Mouse (Mus musculus) ovary, adult 18-20 months (tissue): ENCODE results near the gene Mkrn1.
A peak's percentile ranks its signal among the peaks of the same experiment; 100 is the strongest.
"Not testable (repeated sequence)": the region's sequence is repeated elsewhere in the genome, so short reads cannot be mapped to it uniquely, and the experiment has no call there.

Source experiments
- DNase-seq: peaks from one replicate; pipeline ENCODE4 v3.0.0; 2022; ENCODE audit warnings: low spot score, mixed read lengths

The Mkrn1 gene

DNA sequence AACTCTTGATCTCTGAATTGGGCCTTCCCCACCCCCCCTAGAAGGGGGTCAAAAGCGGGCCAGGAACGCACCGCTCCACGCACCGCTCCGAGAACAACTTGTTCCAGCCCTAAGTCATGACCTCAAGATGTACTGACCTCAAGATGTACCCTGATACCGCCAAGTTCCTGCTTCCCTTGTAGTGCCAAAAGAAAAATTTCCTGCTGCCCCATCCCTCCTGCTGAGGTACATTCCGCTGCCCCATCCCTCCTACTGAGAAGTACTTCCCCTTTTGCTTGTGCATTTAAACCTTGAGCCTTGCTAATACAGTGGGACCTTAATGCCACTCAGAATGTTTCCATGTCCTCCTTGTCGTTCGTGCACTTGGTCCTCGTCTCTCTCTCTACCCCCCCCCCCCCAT lies 10.5 kb upstream of the Mkrn1 start:
- no peak for DNase-seq

DNA sequence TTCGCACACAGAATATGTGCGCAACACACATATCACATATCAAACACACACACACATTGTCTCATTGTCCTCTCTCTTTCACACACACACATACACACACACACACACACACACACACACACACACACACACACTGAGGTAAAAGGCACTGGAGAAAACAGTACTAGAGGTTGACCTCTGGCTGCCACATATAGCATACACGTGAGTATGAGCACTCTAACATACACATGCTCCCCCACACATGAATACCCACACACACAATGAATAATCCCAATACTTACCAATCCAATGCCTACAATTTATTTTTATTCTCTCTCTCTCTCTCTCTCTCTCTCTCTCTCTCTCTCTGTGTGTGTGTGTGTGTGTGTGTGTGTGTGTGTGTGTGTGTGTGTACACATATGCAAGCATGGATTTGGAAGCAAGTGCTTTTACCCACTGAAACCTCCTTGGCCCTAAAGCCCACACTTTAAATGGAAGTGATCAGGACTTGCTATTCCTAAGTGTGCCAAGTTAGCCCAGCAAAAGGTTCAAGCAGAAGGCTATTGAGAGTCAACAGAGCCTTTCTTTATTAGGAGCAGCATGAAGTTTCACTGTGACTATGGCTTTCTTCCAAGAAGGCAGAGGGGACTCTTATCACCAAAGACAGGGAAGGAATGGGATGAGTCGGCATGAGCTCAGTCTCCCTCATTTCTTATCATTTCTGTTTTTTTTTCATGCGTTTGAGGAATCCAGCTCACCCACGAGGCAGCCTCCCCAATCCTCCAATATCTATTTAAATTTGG lies 8.9 kb upstream of the Mkrn1 start:
- peak; percentile 26 for DNase-seq

DNA sequence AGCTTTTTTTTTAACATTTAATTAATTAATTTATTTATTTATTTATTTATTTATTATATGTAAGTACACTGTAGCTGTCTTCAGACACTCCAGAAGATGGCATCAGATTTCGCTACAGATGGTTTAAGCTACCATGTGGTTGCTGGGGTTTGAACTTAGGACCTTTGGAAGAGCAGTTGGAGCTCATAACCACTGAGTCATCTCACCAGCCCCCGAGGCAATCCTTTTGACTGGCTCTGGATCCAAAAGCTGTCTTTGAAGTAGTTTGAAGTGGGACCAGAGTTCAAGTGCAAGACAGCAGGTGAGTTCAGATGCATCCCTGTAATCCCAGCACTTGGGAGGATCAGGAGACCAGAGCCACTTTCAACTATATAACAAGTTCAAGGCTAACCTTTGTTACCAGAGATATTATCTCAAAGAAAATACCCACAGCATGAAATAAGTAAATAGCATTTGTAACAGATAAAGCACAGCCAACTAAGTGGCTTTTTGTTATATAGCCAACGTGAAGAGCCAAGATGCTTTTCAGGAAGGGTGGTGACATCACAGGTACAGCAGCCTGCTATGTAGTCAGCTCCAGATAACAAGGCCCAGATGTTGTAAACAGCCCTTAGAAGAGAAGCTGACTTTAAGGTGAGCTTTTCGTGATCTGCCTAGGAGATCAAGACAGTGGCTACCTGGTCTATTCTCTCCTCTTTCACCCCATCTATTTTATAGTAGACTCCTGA lies 7.2 kb upstream of the Mkrn1 start:
- DNase-seq = no peak

DNA sequence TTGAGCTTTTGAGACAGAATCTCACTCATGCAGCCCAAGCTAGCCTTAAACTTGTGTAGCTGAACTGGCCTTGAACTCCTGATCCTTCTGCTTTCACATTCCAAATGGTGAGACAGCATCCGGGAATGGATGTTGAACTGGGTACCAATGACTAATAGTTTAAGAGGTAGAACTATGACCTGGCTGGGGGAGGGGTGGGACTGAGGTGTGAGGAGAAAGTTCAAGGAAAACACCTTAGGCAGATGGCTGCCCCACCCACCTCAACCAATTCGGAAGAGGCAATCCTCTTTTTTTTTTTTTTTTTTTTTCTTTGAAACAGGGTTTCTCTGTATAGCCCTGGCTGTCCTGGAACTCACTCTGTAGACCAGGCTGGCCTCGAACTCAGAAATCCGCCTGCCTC lies 6.5 kb upstream of the Mkrn1 start:
- no peak for DNase-seq

DNA sequence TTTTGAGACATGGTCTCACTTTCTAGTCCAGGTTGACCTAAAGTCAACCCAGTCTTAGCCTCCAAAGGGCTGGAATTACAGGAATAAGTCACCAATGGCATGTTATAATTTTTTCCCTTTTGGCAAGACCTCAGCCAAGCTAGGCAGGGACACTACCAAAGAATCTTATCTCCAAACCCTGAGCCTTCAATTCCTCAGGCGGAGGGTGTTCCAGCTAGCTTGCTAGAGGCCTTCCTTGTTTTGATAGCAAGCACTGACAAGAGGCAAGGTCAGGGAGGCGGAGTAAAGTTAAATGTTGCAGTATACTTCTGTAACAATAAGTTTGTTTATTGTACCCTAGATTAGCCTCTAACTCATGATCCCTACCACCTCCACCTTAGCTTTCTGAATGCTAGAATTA lies 4.9 kb upstream of the Mkrn1 start:
- peak; percentile 72 for DNase-seq

DNA sequence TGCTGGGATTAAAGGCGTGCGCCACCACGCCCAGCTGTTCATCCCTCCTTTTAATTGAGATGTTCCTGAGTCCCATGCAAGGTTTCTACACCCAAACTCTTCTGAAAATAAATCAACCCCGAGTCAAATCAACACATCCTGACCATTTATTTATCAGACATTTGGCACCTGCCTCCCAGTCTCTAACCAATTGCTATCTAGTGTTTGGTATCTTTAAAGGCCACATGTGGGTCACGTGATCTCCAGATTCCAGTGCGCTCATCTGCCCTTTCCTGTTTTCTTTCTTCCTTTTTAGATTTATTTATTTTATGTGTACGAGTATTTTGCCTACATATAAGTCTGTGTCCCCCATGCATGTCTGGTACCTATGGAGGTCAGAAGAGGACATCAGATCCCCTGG lies 3.4 kb upstream of the Mkrn1 start:
- no peak for DNase-seq

DNA sequence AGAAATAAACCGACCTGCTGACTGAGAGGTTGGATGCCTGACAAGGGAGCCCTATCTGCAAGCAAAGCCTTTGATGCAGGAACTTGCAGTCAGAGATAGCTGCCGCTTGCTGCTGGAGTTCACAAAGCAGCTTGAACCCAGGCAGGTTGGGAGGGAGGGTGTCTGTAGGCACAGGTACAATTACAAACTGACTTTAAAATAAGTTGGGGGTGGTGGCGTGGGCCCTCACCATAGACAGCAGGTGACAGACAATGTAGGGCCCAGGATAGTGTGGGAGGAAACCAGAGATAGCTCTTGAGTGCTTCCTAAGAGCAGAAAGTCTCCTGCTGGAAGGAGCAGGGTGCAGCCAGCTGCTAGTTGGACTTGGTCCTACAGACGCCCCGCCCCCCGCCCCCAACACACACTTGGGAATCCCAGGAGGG lies 2.9 kb upstream of the Mkrn1 start:
- no peak for DNase-seq

DNA sequence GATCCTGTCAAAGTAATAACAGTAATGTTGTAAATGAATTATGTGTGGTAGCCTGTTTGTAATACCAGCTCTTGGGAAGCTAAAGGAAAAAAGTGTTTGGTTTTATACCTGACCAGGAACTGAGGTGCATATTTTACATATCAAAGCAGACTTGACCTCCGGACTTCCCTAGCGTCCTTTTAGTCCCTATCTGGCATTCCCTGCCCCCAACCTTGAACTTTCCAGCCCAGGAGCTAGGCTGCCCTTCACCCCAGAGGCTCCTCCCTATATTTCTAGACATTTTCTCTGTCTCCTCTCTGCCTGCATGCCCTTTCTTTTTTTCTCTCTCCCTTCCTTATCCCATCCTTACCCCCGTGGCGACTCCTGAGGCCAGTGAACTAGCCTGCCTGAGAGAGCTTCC lies 605 bp upstream of the Mkrn1 start:
- no peak for DNase-seq

DNA sequence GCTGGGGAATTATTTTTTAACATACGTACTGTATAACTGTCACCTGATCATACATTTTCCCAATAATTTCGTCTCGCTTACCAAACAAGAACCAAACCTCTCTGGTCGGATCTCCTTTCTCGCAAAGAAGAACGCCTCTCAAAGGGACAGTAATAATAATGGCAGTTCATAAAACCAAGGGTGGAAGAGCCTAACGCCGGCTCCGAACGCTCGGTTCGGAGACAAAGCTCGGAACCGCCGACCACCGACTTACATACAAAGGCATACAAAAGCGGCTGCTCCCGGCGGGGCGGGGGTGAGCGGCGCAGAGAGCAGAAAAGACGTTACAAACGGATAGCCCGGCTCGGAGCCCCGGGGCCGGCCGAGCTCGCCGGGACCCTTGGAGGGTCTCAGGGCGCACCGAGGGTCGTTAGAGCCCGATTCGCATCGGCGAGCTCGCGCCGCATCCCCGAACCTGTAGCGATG lies 844 bp downstream of the Mkrn1 start:
- DNase-seq = no peak

DNA sequence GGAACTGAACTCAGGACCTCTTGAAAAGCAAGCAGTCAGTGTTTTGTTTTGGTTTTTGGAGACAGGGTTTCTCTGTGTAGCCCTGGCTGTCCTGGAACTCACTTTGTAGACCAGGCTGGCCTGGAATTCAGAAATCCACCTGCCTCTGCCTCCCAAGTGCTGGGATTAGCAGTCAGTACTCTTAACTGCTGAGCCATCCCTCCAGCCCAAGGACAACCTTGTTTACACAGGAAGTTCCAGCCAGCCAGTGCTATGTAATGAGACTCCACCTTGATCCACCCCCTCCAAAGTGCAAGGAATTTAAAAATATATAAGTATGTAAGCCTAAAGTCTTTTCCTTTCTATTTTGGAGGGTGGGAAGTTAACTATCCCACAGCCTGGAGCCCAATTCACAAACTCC lies 3.6 kb downstream of the Mkrn1 start:
- DNase-seq = not testable (repeated sequence)

DNA sequence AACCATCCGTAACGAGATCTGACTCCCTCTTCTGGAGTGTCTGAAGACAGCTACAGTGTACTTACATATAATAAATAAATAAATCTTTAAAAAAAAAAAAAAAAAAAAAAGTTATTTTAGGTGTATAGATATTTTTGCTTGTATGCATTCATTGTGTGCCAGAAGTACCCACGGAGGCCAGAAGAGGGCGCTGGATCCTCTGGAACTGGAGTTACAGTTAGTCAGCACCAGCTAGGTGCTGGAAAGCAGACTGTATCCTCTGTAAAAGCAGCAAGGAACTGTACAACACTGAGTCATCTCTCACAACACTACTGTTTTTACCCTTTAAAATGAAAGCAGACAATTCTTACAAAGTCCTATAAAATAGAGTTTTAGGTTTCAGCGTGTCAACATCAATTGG lies 4.5 kb downstream of the Mkrn1 start:
- DNase-seq = no peak

DNA sequence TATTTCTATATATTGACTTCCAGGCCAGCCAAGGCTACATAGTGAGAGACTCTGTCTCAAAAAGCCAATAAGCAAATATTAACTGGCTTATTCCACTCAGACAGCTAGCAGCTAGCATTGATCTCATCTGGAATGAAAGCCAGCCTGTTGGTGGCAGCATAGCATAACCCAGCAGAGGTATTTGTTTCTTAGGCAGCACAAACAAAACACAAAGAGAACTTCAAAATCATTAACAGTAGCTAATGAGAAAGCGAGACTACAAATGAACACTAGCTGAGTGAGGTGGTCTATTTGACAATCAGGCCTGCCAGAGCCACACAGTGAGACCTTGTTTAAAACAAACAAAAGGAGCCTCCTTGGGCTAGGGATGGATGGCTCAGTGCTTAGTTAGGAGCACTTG lies 6.2 kb downstream of the Mkrn1 start:
- no peak for DNase-seq

DNA sequence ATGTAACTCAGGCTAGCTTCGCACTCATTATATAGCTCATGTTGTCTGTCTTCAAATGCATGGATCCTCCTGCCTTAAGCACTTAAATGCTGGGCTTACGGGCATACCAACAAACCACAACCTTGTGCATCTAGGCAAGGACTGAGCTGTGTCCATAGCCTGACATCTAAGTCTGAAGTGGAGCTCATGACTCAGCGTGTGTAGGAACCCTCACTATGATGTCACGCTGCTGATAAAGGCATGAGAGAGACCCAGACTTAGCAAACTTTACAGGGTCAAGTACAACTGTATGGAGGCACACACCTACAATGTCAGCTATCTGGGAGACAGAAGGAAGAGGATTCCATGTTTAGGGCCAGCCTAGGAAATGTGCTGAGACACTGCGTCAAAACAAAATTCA lies 13.8 kb downstream of the Mkrn1 start:
- DNase-seq = no peak

DNA sequence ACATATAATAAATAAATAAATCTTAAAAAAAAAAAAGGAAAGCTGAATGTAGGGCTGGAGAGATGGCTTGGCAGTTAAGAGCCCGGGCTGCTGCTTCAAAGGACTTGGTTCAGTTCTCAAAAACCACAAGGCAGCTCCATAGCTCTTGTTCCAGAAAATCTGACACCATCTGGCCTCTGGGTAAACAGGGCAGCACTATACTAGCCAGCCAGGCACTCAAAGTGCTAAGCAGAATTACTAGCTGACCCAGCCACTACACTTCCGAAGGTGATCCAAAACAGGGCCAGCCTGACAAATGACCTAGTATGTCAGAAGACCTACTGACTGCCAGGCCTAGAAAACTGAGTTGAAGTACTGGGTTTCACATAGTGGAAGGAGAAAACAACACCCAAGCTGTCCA lies 17.1 kb downstream of the Mkrn1 start:
- DNase-seq = no peak

DNA sequence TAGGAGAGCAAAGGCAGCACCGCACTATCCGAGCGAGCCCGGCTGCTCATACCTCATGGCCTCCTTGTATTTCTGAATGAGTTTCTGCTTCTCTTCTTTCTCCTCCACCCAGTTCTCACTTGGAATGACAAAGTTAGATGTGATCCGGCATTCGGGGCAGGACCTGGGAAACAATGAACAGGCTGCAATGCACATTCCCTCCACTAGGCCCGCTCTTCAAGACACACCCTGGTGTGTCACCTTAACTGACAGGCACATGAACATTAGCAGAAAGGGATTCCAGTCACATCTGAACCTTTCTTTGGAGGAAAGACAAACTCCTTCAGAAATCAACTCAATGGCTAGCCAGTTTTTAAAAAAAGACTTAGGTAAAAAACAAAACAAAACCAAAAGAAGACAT lies 19.9 kb downstream of the Mkrn1 start:
- no peak for DNase-seq

DNA sequence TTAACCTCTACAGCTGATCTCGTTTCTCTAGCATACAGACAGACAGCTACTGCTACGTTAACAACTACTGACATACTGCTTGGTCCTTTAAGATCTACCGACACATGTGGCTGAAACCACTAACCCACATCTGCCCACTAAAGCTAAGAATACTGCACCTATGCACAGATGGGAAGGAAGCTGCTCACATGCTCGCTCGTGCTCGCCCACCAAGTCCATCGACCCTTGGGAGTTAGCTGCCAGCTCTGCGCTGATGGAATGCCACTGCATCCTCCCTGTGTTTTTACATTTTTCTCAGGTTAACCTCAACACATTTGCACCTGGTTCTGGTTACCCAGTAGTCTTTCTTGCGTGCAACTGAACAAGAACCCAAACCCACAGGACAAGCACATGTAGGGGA lies 21.9 kb downstream of the Mkrn1 start:
- no peak for DNase-seq

DNA sequence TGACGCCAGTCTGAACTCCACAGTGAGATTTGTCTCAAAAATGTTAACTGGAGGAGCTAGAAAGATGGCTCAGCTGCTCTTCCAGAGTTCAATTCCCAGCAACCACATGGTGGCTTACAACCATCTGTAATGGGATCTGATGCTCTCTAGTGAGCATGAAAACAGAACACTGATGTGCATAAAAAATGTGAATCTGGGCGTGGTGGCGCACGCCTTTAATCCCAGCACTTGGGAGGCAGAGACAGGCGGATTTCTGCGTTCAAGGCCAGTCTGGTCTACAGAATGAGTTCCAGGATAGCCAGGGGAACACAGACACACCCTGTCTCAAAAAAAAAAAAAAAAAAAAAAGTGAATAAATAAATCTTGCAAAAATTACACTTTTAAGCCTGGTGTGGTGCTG lies 23.2 kb downstream of the Mkrn1 start:
- DNase-seq = no peak

DNA sequence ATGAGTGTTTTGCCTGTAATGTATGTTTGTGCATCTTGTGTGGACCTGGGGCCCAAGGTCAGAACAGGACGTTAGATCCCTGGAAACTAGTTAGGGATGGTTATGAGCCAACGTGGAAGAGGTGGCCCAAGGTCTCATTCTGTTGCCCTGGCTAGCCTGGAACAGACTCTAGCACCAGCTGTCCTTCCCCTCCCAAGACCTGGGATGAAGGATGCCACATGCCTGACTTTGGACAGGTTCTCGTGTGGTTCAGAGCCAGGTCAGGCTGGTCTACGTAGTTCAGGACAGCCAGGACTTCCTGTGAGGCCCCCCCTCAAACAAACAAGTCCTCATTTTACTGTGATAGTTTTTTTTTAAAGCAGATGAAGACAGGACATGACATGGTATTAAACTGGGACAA lies 24.3 kb downstream of the Mkrn1 start:
- DNase-seq = no peak

DNA sequence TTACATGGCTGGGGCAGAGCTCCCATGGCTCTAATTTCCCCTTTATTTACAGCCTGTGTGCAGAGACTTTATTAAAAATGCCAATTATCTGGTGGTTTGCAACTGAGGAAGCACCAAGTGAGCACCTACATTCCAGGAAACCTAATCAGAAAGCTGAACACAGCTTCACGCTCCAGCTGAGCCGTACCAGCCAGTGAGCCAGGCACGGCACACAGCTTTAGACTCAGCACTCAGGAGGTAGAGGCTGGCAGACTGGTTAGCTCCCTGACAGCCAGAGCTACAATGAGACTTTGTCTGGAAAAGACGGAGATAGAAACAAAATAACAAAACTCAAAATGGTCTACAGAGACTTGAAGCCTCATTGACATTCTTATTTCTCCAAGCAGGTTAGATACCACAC lies 24.8 kb downstream of the Mkrn1 start:
- no peak for DNase-seq

DNA sequence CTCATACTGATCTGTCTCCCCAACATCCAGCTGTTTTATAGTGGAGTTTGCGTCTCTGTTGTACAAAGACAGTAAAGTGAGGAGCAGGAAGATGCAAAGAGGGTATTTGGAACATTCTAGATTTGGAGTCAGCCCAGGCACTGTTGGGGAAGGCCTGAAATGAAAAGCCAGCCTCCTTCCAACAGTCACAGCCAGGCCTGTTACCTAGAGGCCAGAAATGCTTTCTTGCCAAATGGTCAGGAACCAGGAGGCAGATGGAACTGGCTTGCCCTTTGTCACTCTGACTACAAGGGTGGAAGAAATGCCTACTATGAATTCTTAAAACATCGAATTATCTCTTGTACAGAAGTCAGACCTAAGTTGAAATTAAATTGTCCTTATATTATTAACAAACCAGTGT lies 30.3 kb downstream of the Mkrn1 start:
- DNase-seq = no peak

DNA sequence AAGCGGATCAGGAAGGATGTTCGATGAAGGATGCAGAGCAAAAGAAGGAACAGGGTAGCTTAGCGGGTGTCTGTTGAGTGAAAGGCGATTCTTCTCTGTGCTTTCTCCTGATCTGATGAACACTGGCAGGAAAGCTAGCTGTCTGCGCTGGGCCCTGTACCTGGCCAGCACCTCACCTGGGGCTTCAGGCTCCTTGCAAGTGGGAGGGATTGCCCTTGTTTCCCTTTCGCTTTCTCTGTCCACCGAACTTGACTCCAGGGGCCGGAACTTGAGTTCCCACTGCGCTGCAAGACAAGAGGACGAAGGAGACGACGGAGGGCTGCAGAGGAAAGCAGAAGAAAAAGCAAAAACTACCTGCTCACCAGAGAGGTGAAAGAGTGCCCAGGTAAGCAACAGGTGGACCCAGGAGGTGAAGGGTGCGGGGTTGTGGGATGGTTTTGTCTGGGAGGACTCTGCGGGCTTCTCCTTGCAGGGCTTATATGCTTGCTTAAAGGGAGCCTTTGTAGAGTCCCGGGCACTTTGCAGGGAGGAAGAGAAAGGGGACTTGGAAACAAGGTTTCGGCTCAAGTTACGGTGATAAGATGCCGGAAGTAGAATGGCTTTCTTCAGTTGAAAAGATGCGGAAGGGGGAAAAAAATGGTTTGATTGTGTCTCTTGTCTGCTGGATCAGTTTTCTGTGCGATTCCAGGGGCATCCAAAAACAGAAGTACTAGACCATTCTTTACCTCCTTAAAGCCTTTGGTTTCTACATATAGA lies 39.0 kb downstream of the Mkrn1 start, which contains the start of gene Rab19:
Rab19 (plus strand) TSS at position 51 of the 756 bp plus-strand sequence.
- DNase-seq = peak; percentile 12

DNA sequence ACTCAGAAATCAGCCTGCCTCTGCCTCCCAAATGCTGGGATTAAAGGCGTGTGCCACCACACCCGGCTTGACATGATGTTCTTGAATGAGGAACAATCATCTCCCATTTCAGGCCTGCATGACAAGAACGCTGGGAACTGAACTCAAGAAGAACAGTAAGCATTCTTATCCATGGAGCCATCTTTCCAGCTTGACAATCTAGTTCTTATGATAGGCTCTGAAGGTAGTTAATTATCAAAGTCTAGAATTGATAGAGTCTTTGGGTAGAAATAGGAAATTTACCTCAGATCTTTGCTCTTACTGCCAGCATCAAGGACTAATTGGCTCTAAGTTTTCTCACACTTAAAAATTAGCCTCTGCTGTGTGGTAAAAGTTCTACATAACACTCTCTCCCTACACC lies 40.0 kb downstream of the Mkrn1 start:
- DNase-seq = no peak

DNA sequence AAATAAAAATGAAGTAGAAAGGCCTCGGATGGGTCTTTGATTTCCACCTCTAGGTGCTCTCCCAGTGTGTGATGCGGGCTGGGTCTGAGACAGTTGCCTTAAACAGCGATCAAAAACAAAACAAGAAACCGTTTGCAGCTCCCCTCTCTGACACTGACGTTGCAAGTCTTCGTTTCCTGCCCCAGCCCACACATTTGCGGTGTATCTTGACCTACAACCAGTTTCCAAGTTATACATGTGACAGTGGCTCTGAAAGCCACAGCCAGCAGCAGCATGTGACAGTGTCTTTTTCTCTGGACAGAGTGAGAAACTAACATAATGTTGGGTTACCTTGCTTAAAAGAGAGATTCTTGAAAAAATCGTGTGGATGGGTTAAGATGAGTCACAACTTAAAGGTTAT lies 40.5 kb downstream of the Mkrn1 start:
- DNase-seq = no peak
